Mouse (Mus musculus) neural tube, embryonic 15.5 days (tissue): Measurements from ENCODE around the gene Rdh8. TPM values are rescaled to one million over a fixed set of nuclear protein-coding genes. Genes with fewer than 3 reads are reported as not detected.

Experiments
- ATAC-seq: fragments of 200-750 bp; cut with Nextera tagmentation; 2 replicates; pipeline ENCODE4 v1.8.0; 2017; ENCODE audit warnings: mild to moderate bottlenecking, moderate TSS enrichment, moderate library complexity; ENCODE audit not compliant: low FRiP score
- H3K27ac ChIP-seq: fragments of 300-500 bp; sonication (generic); replicated peaks from 2 replicates; pipeline ENCODE4 v1.5.1; 2015; ENCODE audit warnings: mild to moderate bottlenecking, inconsistent platforms
- H3K27me3 ChIP-seq: fragments of 300-500 bp; sonication (generic); replicated peaks from 2 replicates; pipeline ENCODE4 v1.6.1; 2015; ENCODE audit warnings: inconsistent platforms
- H3K36me3 ChIP-seq: fragments of 300-500 bp; sonication (generic); 2 replicates; pipeline ENCODE4 v1.6.1; 2015; ENCODE audit warnings: inconsistent platforms
- H3K4me1 ChIP-seq: fragments of 300-500 bp; sonication (generic); 2 replicates; pipeline ENCODE4 v1.6.1; 2015; ENCODE audit warnings: inconsistent platforms
- H3K4me2 ChIP-seq: fragments of 300-500 bp; sonication (generic); 2 replicates; pipeline ENCODE4 v1.6.1; 2015; ENCODE audit warnings: inconsistent platforms, mild to moderate bottlenecking, moderate library complexity
- H3K4me3 ChIP-seq: fragments of 300-500 bp; sonication (generic); replicated peaks from 2 replicates; pipeline ENCODE4 v1.5.1; 2015; ENCODE audit warnings: mild to moderate bottlenecking, inconsistent platforms
- H3K9ac ChIP-seq: fragments of 300-500 bp; sonication (generic); replicated peaks from 2 replicates; pipeline ENCODE4 v1.6.1; 2015; ENCODE audit warnings: mild to moderate bottlenecking, inconsistent platforms
- H3K9me3 ChIP-seq: fragments of 300-500 bp; sonication (generic); replicated peaks from 2 replicates; pipeline ENCODE4 v1.6.1; 2016; ENCODE audit warnings: inconsistent platforms
- WGBS: fragments of 180-500 bp; shearing (Covaris S2); methylation state at CpG from one replicate; pipeline ENCODE4 v1.1.7; 2015; ENCODE audit warnings: mixed read lengths; 5-methylcytosine and 5-hydroxymethylcytosine counted together
- polyA plus RNA-seq: library from polyadenylated mRNA; unstranded; fragments of >200 nt; fragmentation: Nextera tagmentation; extraction: Ambion mirVana; gene quantifications from 2 replicates; pipeline ENCODE4 v1.2.1, GENCODE M21; 2015

Rdh8 gene
- polyA plus RNA-seq: not detected in 2 replicates

DNA sequence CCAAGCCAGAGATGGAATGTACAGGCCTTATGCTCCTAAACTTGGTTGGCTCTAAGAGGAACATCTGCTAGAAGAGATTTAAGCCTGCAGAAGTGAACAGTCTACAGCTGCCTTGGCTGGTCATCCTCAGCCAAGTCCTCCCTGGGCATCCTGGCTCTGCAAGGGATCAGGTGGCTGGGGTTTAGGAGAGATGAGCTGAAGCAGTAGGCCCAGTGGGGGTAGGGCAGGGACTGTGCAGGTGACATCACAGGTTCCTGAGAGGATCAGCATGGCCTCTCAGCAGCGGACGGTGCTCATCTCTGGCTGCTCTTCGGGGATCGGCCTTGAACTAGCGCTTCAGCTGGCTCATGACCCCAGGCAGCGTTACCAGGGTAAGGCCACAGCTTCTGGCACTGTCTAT lies at the start of gene Rdh8:
Rdh8 (plus strand) TSS at position 268 of the 400 bp plus-strand sequence.
- Histone ChIP-seq H3K27ac (no peak within 1 kb of the TSS), H3K36me3 (no peaks in the 10 kb centered on the region), H3K9me3 (no peaks in the 10 kb centered on the region), H3K4me3 (no peak within 1 kb of the TSS), H3K27me3 (peaks cover 22% of the 10 kb centered on the region), H3K4me2 (no peak within 1 kb of the TSS), H3K9ac (no peak within 1 kb of the TSS), H3K4me1 (peaks cover 9% of the 10 kb centered on the region)
- no peak for ATAC-seq
- WGBS: 80% methylated on average over 6 of the region's 6 CpGs

DNA sequence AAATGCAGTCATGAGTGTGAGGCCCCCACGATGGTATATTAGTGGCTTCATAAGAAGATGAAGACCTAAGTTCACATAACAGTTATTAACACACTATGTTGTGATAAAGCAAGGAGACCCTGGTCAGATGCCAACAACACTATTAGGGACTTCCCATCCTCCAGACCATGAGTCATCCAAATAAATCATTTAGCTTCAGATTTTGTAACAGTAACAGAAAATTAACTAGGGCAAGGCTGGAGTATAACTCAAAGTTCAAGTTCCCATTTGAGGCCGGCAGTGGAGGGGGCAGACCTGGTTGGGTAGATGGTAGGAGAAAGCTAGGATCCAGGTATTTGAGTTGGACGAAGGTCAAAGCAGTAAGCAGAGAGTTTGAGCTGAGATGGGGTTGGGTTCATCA lies 37.0 kb upstream of the Rdh8 start:
- Histone ChIP-seq H3K4me3 (no peak overlapping the region), H3K4me2 (no peak overlapping the region), H3K9me3 (no peaks in the 10 kb centered on the region), H3K27me3 (no peaks in the 10 kb centered on the region), H3K9ac (no peak overlapping the region), H3K36me3 (no peaks in the 10 kb centered on the region), H3K27ac (no peak overlapping the region), H3K4me1 (no peaks in the 10 kb centered on the region)
- no peak for ATAC-seq
- 88% methylated on average over 3 of the region's 3 CpGs for WGBS

DNA sequence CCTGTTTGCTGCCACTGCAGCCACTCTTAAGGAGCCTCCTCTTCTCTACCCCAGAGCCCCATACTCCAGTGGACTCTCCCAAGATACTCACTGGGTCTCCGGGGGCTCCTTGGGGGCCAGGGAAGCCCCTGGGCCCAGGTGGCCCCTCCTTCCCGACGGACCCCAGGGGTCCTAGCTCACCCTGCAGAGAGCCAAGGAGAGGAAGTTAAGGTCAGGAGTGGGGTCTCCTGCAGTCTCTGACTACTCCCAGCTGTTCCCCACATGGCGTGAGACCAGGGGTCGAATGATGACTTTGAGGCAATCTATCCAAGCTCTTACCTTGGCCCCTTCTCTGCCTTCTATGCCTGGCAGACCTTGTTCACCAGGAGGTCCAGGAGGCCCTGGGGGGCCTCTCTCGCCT lies 33.2 kb upstream of the Rdh8 start:
- Histone ChIP-seq H3K4me2 (no peak overlapping the region), H3K9ac (no peak overlapping the region), H3K36me3 (no peaks in the 10 kb centered on the region), H3K4me1 (no peaks in the 10 kb centered on the region), H3K27me3 (no peaks in the 10 kb centered on the region), H3K27ac (no peak overlapping the region), H3K4me3 (no peak overlapping the region), H3K9me3 (no peaks in the 10 kb centered on the region)
- 73% methylated on average over 6 of the region's 6 CpGs for WGBS
- no peak for ATAC-seq

DNA sequence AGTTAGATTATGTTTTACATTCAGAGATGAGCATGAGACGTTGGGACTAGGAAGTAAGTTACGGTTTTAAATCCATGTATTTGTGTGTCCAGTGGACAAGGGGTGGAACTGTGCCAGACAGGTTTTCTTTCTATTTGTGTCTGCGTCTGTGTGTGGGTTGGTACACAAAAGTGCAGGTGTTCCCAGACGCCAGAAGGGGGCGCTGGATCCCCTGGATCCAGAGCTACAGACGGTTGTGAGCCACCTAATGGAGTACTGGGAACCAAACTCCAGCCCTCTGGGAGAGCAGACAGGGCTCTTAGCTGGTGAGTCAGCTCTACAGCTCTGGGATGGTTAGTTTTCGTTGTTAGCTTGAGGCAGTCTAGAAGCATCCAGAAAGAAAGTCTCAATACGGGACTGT lies 30.3 kb upstream of the Rdh8 start:
- no peak for ATAC-seq
- no peak overlapping the region for H3K9ac ChIP-seq
- H3K4me2 ChIP-seq: no peak overlapping the region
- H3K27me3 ChIP-seq: no peaks in the 10 kb centered on the region
- 0 out of 2 replicates have a peak, but pooled peaks cover 4% of the 10 kb centered on the region for H3K4me1 ChIP-seq
- H3K27ac ChIP-seq: no peak overlapping the region
- no peaks in the 10 kb centered on the region for H3K9me3 ChIP-seq
- WGBS: 75% methylated on average over 8 of the region's 8 CpGs
- H3K36me3 ChIP-seq: no peaks in the 10 kb centered on the region
- no peak overlapping the region for H3K4me3 ChIP-seq

DNA sequence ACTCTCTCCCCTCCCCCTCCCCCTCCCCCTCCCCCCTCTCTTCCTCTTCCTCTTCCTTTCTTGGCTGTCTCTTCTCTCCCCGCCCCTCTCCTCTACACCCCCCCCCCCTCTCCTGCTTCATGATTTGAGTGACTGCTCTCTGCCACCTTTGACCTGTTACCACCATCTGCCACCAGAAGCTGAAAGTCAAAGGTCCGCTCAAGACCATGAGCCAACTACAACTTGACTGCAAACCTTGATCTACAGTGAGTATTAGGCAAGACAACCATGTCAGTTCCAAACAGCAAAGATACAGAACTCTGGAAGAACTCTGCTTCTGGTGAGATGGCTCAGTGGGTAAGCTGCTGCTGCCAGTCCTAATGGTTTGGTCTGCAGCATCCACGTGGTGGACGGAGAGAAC lies 28.7 kb upstream of the Rdh8 start:
- no peak for ATAC-seq
- Histone ChIP-seq H3K27ac (no peak overlapping the region), H3K36me3 (no peaks in the 10 kb centered on the region), H3K4me2 (no peak overlapping the region), H3K27me3 (no peaks in the 10 kb centered on the region), H3K4me1 (peaks cover 9% of the 10 kb centered on the region; the same call in 1 of the 2 replicates), H3K4me3 (no peak overlapping the region), H3K9ac (no peak overlapping the region), H3K9me3 (no peaks in the 10 kb centered on the region)
- WGBS: 86% methylated on average over 3 of the region's 4 CpGs

DNA sequence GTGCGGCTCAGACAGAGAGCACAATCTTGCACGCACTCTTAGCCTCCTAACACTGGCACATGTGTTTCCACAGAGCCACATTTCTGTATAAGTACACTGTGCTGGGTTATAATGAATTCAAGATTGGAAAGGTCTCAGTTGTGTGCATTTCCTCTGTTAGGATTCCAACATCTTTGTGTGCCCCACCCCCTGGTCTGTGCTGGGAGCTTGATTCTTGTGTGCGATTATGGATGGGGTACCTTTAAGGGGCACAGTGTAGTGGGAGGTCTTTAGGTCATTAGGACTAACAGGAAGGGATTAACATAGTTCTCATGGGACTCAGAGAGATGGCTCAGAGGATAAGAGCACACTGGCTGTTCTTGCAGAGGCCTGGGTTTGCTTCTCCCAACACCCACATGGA lies 28.0 kb upstream of the Rdh8 start:
- WGBS: 78% methylated on average over 3 of the region's 3 CpGs

DNA sequence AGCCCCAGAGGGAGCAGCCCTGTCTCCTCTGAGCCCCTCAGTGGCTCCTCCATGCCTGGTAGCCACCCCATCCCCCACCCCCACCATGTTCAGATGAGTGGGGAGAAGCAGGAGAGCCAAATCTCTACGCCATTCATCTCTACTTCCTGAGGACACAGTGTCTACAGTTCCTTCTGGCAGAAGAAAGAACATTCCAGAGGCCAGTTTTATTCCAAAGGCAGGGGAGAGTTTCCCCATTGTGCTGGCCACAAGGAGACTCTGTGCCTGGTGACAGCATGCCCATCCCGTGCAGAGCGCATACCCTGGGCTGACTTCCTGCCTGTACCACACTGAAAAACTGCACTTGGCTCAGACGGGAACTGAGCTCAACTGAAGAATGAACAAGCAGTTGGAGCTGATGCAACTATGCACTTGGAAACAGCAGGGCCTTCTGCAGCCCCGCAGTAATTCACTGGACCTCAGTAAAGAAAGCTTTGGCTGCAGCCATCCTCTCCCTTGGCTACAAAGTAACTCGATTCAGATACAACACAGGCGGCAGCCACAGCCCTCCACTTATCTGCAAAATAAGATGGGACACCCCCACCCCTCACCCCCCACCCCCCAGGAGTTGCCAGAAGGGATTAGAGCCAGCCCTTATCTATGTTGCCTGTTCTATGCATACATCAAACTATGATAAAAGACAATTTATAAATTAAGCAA lies 24.0 kb upstream of the Rdh8 start:
- peaks cover 13% of the 10 kb centered on the region; the same call in 1 of the 2 replicates for H3K4me1 ChIP-seq
- no peak overlapping the region for H3K4me2 ChIP-seq
- no peak overlapping the region for H3K4me3 ChIP-seq
- 38% methylated on average over 7 of the region's 7 CpGs for WGBS
- no peaks in the 10 kb centered on the region for H3K36me3 ChIP-seq
- H3K9ac ChIP-seq: no peak overlapping the region
- no peaks in the 10 kb centered on the region for H3K27me3 ChIP-seq
- H3K27ac ChIP-seq: peak overlapping the region; percentile 78
- no peaks in the 10 kb centered on the region for H3K9me3 ChIP-seq
- peak; percentile 91 for ATAC-seq

More for the DNA sequence above, 28.0 kb upstream of the Rdh8 start:
- Histone ChIP-seq H3K4me3 (no peak overlapping the region), H3K27ac (no peak overlapping the region), H3K9me3 (no peaks in the 10 kb centered on the region), H3K4me2 (no peak overlapping the region), H3K36me3 (no peaks in the 10 kb centered on the region), H3K4me1 (peaks cover 9% of the 10 kb centered on the region; the same call in 1 of the 2 replicates), H3K27me3 (no peaks in the 10 kb centered on the region), H3K9ac (no peak overlapping the region)
- no peak for ATAC-seq

DNA sequence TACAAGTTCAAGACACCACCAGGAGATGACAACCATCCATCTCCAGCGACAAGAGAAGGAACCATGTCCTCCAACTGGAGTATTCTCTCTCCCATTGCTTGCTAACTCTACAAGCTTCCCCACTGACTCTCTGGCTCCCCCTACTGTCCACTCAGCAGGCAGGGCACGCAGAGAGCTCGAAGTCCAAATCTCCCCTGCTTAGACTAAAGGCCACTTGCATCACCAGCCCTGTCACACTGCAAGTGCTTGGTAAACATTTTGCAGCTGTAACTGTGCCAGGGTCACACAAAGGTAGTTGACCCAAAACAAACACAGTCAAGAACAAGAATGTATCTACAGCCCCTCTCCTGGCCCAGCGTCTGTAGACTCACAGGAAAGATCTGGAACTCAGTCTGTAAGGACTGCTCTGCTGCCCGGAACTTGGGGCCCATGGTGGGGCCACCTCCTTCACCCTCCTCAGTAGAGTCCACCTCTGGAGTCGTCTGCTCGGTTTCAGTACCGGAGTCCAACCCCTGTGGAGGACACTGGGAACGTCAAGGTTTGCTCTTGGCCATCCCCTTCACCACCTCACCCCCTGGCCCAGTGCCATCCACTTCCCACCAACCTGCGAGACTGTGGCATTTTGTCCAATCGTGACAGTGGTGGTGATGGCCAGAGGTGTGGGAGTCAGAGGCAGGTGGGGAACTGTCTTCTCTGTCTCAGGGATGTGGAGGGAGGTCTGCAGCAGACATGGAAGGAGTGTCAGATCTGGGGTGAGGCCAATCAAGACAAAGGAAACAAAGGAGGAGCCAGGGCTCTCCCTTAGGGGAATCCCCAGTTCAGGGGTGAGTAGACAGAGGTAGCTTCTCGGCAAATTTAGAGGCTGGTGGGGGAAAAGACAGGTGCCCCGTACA lies 13.8 kb upstream of the Rdh8 start:
- H3K27me3 ChIP-seq: no peaks in the 10 kb centered on the region

DNA sequence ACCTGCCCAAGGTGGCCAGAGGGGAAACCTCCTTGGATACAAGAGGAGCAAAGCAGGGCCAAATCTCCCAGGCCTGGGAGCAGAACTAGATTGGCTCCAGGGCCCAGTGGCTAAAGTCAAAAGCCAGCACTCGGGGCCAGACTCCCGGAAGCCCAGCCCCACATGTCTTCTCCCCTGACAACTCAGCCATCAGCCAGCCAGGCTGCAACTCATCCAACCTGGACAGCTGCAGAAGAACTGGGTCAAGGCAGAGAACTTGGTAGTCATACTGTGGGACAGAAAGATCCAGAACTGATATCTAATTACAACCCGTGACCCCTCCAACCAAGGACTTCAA lies 13.2 kb upstream of the Rdh8 start:
- Histone ChIP-seq H3K9me3 (peaks cover 6% of the 10 kb centered on the region; the same call in 1 of the 2 replicates), H3K4me3 (no peak overlapping the region), H3K27me3 (no peaks in the 10 kb centered on the region), H3K36me3 (no peaks in the 10 kb centered on the region), H3K9ac (no peak overlapping the region), H3K4me2 (no peak overlapping the region), H3K27ac (no peak overlapping the region), H3K4me1 (no peaks in the 10 kb centered on the region)
- no peak for ATAC-seq
- 79% methylated on average over 3 of the region's 3 CpGs for WGBS

More for the DNA sequence above, 13.8 kb upstream of the Rdh8 start:
- no peaks in the 10 kb centered on the region for H3K4me1 ChIP-seq
- H3K36me3 ChIP-seq: no peaks in the 10 kb centered on the region
- no peak overlapping the region for H3K9ac ChIP-seq
- H3K4me2 ChIP-seq: no peak overlapping the region
- ATAC-seq: no peak
- WGBS: 82% methylated on average over 13 of the region's 13 CpGs
- peaks cover 6% of the 10 kb centered on the region; the same call in 1 of the 2 replicates for H3K9me3 ChIP-seq
- no peak overlapping the region for H3K27ac ChIP-seq
- H3K4me3 ChIP-seq: no peak overlapping the region

DNA sequence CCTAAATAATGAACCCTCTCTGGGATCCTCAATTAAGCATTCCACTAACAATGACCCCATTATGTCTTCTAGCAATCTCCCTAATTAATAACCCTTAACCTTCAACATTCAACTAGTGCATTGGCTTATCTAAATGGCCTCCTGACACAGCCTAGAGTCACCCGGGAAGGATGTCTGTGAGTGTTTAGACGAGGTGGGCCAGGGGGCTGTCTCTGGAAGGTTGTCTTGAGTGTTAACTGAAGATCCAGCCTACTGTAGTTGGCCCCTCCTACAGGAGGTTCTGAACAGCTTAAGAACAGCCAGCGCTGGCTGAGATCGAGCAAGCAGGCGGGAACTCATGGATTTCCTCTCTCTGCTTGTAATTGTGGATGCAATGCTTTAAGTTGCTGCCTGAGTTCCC lies 12.6 kb upstream of the Rdh8 start:
- no peaks in the 10 kb centered on the region for H3K36me3 ChIP-seq
- H3K9me3 ChIP-seq: peaks cover 6% of the 10 kb centered on the region; the same call in 1 of the 2 replicates
- H3K27ac ChIP-seq: no peak overlapping the region
- no peaks in the 10 kb centered on the region for H3K27me3 ChIP-seq
- H3K4me3 ChIP-seq: no peak overlapping the region
- no peak for ATAC-seq
- no peaks in the 10 kb centered on the region for H3K4me1 ChIP-seq
- H3K4me2 ChIP-seq: no peak overlapping the region
- WGBS: 41% methylated on average over 5 of the region's 5 CpGs
- no peak overlapping the region for H3K9ac ChIP-seq

DNA sequence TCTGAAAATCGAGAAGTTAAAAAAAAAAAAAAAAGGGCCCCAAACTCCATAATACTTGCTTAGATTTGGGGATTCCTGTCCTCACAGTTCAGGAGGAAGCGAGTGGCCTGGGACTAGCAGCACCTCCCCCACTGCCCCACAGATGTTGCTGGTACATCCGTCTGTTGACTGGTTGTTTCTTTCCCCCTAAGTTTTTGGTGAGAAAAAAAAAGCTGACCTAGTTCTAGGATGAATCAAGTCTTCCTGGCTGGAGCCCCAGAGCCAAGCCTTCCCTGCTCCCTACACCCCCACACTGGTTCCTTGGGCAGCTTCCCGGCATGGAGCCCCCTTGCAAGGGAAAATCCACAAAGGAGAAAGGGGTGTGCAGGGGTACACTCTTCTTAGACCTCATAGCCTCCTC lies 8.0 kb upstream of the Rdh8 start:
- Histone ChIP-seq H3K4me3 (no peak overlapping the region), H3K9ac (no peak overlapping the region), H3K36me3 (no peaks in the 10 kb centered on the region), H3K4me2 (no peak overlapping the region), H3K4me1 (peaks cover 9% of the 10 kb centered on the region), H3K27ac (no peak overlapping the region), H3K27me3 (peaks cover 23% of the 10 kb centered on the region), H3K9me3 (no peaks in the 10 kb centered on the region)
- ATAC-seq: no peak
- whole genome bisulfite sequencing: 64% methylated on average over 4 of the region's 4 CpGs

DNA sequence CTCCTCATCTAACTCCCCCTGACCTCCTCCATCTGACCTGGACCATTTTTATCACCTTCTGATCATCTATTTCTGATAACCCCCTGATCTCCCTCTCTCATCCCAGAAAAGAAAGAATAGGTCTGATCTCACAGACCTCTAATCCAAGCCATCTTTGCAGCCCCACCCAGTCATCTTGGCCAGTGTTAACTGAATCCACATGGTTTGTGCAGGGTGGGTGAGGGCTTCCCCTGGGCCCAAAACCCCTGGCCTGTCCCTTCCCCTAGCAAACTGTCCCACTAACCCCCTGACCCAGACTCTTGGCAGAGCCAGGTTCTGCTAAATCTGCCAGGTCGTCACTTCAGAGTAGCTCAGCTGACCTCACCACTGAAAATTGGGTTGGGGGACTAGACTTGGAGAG lies 7.5 kb upstream of the Rdh8 start:
- H3K27me3 ChIP-seq: peaks cover 27% of the 10 kb centered on the region
- H3K4me2 ChIP-seq: no peak overlapping the region
- no peak overlapping the region for H3K9ac ChIP-seq
- H3K4me3 ChIP-seq: no peak overlapping the region
- peaks cover 9% of the 10 kb centered on the region for H3K4me1 ChIP-seq
- H3K36me3 ChIP-seq: no peaks in the 10 kb centered on the region
- WGBS: 67% methylated on average over 1 of the region's 1 CpGs
- H3K27ac ChIP-seq: no peak overlapping the region
- no peaks in the 10 kb centered on the region for H3K9me3 ChIP-seq
- no peak for ATAC-seq
